Mouse (Mus musculus): ENCODE measurements around the gene Syk.

DNA sequence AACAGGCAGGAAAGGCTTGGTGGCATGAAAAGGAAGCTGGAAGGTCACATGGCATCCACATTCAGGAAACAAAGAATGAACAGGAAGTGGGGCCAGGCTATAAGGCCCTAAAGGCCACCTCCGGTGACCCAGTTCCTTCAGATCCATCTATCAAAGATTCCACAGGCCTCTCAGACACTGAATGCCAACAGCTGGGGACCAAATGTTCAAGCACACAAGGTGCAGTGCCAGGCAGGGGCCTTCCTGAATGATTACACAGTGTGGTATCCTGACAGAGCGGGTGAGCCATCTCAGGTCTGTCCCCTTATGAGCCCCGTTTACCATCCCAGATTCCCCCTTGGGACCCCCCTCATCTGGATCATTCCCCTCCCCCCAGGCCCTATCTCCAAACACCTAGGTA is 63.6 kb downstream of the Syk start:
- TF ChIP-seq CTCF (IDR thresholded peaks at IDR 0.05; ENCODE audit: low read depth, low read length) (no peak), POLR2A (IDR thresholded peaks at IDR 0.05; ENCODE audit: insufficient read depth, low read length) (no peak), EP300 (IDR thresholded peaks at IDR 0.05; ENCODE audit: insufficient read depth, low read depth, low read length) (no peak)

Data from ES-Bruce4 (cell line).